Mouse (Mus musculus) mature B cell (primary cell): ENCODE data around the gene Zfp1.
"Not testable (repeated sequence)": the region's sequence is repeated elsewhere in the genome, so short reads cannot be mapped to it uniquely, and the experiment has no call there.

Experiments used
- in situ Hi-C: fragments of 300-500 bp; cut with MboI; formaldehyde crosslinking; loops from 2 replicates; pipeline ENCODE4 v1.14.3; 2019

Zfp1 gene

GRCm38 (mm10) chr8:111625694-111626527 lies 17.3 kb upstream of the Zfp1 start:
- in situ Hi-C loops, result loop anchor here (10.0 kb wide), 1 partner anchor 91 kb away; the partner anchor contains the start of gene Znrf1

GRCm38 (mm10) chr8:111626528-111626820 lies 16.7 kb upstream of the Zfp1 start:
- in situ Hi-C loops, result loop anchor here (10.0 kb wide), 1 partner anchor 92 kb away; the partner anchor contains the start of gene Znrf1

DNA sequence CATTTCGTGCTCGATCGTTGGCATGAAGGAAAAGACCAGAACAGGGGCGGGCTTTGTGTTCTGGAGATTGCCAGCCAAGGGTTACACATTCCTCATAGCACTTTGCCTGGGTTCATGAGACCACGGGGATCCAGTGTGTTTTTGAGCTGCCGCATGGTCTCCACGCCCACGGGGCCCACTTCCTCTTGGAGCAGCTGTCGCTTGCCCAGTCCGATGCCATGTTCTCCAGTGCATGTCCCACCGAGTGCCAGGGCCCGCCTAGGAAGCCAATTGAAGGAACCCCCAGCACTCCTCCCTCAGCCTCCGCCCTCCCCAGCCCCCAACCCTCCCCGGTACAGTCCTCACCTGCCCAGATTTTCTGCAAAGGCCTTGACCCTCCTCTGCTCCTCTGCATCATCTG lies 16.3 kb upstream of the Zfp1 start:
- in situ Hi-C loops, result loop anchor here (10.0 kb wide), 1 partner anchor 92 kb away; the partner anchor contains the start of gene Znrf1

DNA sequence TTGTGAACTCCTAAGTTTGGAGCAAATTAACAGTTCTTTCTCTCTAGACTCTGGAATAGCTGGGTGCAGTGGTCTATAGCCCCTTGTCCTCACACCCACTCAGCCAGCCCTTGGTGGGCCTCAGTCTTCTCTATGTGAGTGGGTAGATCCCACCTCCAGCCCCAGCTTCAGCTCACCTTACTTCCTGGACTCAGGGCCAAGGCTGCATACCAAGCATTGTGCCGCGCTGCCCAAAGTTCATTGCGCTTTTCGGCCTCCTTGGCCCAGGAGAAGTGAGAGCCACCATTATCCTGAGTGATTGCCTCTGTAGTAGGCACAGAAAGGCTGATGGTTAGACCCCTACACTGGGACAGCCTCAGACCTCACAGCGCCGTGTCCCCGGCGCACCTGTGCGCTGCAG lies 15.3 kb upstream of the Zfp1 start:
- in situ Hi-C loops, result loop anchor here (10.0 kb wide), 1 partner anchor 93 kb away; the partner anchor contains the start of gene Znrf1

DNA sequence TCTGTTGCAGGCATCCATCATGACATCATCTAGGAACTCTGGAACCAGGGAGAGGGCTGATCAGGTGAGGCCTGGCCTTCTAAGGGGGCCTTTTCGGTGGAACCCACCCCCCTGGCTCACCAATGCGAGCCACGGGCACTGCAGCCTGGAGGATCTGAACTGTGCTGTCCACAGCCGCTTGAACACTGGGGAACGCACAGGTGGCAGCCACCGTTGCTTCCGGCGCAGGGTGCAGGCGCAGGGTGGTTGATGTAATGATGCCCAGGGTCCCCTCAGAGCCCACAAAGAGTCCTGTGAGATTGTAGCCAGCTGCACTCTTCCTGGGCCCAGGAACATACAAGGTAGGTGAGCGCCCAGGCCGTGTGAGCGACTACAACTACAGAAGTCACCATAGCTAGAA lies 14.8 kb upstream of the Zfp1 start:
- in situ Hi-C loops, result loop anchor here (10.0 kb wide), 1 partner anchor 94 kb away; the partner anchor contains the start of gene Znrf1

GRCm38 (mm10) chr8:111628894-111629501 lies 14.2 kb upstream of the Zfp1 start:
- in situ Hi-C loops, result loop anchor here (10.0 kb wide), 1 partner anchor 94 kb away; the partner anchor contains the start of gene Znrf1

- in situ Hi-C loops, result no loop called here
Measured at GRCm38 (mm10) chr8:111630105-111630521, 13.1 kb upstream of the Zfp1 start, which contains the start of gene Ldhd. TSS of gene Ldhd (minus strand) at chr8:111630374.

DNA sequence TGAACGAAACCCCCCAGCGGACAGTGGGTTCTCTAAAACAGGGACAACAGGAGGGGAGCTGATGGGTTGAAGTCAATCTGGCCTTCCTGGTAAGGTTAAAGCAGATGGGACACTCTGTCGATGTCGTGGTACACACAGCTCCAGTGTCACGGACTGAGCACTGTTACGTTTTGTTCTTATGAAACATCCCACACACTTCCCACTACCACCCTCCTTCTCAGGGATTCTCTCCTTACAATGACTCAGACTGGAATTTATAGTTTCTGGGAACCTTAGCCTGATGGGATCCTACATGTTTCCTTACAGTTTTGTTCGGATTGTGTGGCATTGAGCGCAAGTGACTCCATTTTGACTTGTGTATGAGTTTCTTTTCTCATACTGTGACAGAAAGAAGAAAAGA lies 11.6 kb upstream of the Zfp1 start:
- in situ Hi-C loops, result no loop called here

DNA sequence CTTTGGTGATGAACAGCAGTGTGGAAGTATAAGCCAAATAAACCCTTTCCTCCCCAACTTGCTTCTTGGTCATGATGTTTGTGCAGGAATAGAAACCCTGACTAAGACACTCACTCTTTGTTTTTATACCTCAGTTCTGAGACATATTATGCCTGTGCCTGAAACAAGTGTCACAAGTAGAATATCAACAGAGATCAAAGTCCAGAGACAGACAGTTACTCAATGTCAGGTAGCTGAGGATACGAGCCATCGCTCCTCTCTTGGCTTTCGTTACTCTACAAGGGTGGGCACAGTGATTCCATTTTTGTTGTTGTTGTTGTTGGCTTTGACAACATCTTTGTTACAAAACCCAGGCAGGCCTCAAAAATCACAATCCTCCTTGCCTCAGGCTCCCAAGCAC lies 10.2 kb upstream of the Zfp1 start:
- in situ Hi-C loops, result no loop called here

GRCm38 (mm10) chr8:111638086-111638485 lies 5.1 kb upstream of the Zfp1 start:
- in situ Hi-C loops, result no loop called here

GRCm38 (mm10) chr8:111641064-111641463 lies 2.1 kb upstream of the Zfp1 start:
- in situ Hi-C loops, result no loop called here

GRCm38 (mm10) chr8:111642496-111642895 lies 705 bp upstream of the Zfp1 start:
- in situ Hi-C loops, result no loop called here

- in situ Hi-C loops, result no loop called here
Measured at GRCm38 (mm10) chr8:111642939-111643263, 300 bp upstream of the Zfp1 start.

- in situ Hi-C loops, result not testable (repeated sequence)
Measured at GRCm38 (mm10) chr8:111644286-111645051, 1.3 kb downstream of the Zfp1 start.

DNA sequence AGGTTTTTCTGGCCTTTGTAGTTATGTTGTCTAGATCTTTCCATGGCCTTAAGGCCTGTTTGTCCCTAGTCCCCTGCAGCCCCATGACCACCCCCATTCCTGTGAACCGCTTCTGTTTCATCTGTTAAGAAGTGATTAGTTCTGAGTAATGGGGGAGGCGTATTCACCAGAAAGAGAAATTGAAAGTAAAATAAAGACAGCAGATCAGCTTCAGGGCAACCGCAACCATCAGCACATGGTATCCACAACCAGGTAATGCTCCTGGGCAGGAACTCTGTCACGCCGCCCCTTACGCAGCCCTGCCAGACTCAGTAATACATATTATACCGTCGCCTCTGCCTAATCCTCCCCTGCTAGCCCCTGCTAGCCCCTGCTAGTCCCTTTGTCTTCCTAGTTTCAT lies 2.5 kb downstream of the Zfp1 start:
- in situ Hi-C loops, result no loop called here

DNA sequence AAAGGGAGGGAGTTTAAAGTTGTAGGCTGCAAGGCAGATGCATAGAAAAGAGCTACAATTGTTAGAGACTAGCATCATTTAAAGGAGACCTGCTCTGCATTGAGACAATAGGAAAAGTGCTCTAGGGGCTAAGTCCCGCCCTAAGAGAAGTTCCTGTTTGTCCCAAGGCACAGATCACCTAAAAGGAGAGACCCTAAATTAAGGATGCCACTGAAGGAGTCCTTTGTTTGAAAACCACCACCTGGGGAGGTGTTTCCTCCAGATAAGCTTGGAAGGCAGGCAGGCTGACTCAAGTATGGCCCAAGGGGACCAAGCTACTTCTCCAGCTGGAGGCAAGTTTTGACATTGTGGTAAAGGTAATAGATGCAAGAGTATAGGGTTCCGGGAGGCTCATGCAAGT lies 5.6 kb downstream of the Zfp1 start:
- in situ Hi-C loops, result no loop called here

DNA sequence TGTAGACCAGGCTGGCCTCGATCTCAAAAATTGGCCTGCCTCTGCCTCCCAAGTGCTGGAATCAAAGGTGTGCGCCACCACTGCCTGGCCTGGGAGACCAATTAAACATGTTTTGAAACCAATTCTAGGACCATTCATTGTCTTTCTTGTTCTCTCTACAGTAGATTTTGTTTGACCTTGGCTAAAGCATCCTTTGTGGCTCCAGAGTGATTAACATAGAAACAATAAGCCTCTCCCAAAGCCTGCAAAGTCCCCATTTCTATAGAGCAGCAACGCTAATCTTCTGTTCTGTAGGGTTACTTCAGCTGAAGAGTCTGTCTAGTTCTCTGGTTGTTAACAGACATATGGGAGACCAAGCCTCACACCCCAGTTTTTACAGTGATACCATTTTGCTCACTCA lies 7.5 kb downstream of the Zfp1 start:
- in situ Hi-C loops, result no loop called here

DNA sequence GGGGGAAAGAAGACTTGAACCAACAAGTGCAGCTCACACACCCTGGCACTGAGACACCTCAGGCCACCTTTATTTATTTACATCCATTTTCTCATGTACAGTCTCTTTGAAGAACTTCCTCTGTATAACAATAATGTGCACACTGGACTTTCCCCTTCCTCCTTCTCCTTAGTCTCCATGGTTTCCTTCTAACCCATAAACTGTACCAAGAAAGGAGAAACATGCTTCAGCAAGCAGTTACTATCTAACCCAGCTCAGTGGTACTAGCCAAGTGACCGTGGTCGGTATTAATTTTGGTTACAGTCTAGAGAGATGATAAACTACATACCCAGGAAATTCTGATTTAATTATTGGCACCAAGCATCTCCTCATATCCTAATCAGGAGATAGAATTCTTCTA lies 10.3 kb downstream of the Zfp1 start:
- in situ Hi-C loops, result no loop called here

DNA sequence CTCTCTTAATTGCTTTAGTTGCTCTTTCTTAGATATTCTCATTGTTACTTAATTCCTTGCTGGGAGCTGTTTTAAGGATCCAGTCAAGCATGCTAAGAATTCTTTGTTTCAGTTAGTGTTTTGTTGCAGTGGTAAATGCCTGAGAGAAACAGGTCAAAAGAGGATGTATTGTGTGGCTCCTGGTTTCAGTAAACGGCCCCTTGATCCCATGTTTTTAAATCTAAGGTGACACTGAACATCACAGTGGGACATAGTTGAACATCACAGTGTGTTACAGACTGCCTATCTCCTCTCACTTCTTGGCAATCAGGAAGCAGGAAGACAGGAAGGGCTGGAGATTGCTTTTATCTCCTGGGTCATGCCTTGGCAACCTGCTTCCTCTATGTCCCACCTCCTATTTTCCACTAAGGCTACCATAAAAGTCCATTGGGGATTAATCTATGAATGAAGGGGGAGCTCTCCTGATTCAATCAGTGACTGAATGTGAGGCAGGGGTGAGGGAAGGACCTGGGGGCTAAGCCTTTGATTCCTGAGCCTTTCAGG lies 14.2 kb downstream of the Zfp1 start:
- in situ Hi-C loops, result no loop called here

DNA sequence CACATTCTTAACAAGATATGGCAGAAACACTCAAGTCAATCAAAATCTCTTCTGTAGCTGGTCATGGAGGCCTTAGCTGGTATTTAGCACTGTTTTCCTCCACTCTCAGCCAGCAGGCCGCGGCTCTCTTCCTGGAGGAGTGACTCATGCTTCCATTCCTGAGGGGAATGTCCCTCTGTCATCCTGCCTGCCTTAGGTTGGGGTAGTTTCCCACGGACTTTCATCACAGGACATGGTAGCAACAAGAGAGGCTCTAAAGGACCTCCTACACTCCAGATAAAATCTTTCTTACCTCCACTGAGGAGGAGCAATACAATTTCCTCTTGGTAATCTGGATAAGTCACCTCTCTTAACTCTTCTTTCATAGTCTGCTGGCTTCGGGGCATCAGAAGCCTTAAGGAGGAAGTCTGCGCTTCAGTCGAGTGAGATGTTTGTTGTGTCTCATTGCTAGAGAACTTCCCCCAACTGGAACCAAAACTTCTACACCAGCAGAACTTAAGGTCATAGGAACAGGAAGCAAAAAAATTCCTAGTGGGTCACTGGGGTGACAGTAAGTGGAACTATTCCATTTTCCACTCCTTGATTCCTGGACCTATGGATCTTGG lies 15.7 kb downstream of the Zfp1 start:
- in situ Hi-C loops, result no loop called here

- in situ Hi-C loops, result no loop called here
Measured at GRCm38 (mm10) chr8:111662473-111662872, 19.3 kb downstream of the Zfp1 start.

- in situ Hi-C loops, result no loop called here
Measured at GRCm38 (mm10) chr8:111666751-111667150, 23.6 kb downstream of the Zfp1 start.
